Mouse (Mus musculus): Measurements from ENCODE around the gene Zfp420. TPM values are rescaled to one million over a fixed set of nuclear protein-coding genes. Genes with fewer than 3 reads are reported as not detected.

Zfp420 gene
- polyA plus RNA-seq (2014; fragmentation: Nextera tagmentation; extraction: Ambion mirVana), result 7.2 and 9.1 TPM in 2 replicates

- Histone ChIP-seq H3K27ac (ENCODE audit: low read depth, low read length) (no peak within 1 kb of the TSS), H3K4me3 (ENCODE audit: low read length) (peak within 1 kb of the TSS; percentile 65), H3K9ac (ENCODE audit: low read depth, low read length) (peak within 1 kb of the TSS; percentile 65), H3K9me3 (ENCODE audit: control insufficient read depth, low read length) (no peaks in the 10 kb centered on the region), H3K4me2 (replicated peaks; ENCODE audit: low read depth, low read length) (peak within 1 kb of the TSS; percentile 78), H3K27me3 (ENCODE audit: control insufficient read depth, insufficient read depth, low read length) (no peaks in the 10 kb centered on the region), H3K4me1 (ENCODE audit: control insufficient read depth, insufficient read depth, low read length) (no peaks in the 10 kb centered on the region; the same call in 1 of the 2 replicates), H3K36me3 (ENCODE audit: control insufficient read depth, insufficient read depth, low read length) (no peaks in the 10 kb centered on the region)
- 6% methylated on average over 32 of the region's 32 CpGs for WGBS
- peak; percentile 97 for ATAC-seq (ENCODE audit: low FRiP score, low TSS enrichment)
Observed at GRCm38 (mm10) chr7:29859532-29860517, at the start of gene Zfp420. Gene Zfp420 (plus strand): TSS chr7:29859979.

- no peaks in the 10 kb centered on the region for H3K9me3 ChIP-seq (ENCODE audit: control insufficient read depth, low read length)
- no peak overlapping the region for H3K9ac ChIP-seq (ENCODE audit: low read depth, low read length)
- no peaks in the 10 kb centered on the region for H3K27me3 ChIP-seq (ENCODE audit: control insufficient read depth, insufficient read depth, low read length)
- ATAC-seq (ENCODE audit: low FRiP score, low TSS enrichment), result no peak
- H3K4me2 ChIP-seq (replicated peaks; ENCODE audit: low read depth, low read length), result no peak overlapping the region
- H3K4me3 ChIP-seq (ENCODE audit: low read length), result no peak overlapping the region
- no peaks in the 10 kb centered on the region for H3K36me3 ChIP-seq (ENCODE audit: control insufficient read depth, insufficient read depth, low read length)
- H3K27ac ChIP-seq (ENCODE audit: low read depth, low read length), result no peak overlapping the region
- 93% methylated on average over 1 of the region's 1 CpGs for WGBS
- peaks cover 9% of the 10 kb centered on the region; the same call in 1 of the 2 replicates for H3K4me1 ChIP-seq (ENCODE audit: control insufficient read depth, insufficient read depth, low read length)
Observed at GRCm38 (mm10) chr7:29812244-29812643, 47.5 kb upstream of the Zfp420 start.

- Histone ChIP-seq H3K27me3 (ENCODE audit: control insufficient read depth, insufficient read depth, low read length) (no peaks in the 10 kb centered on the region), H3K9me3 (ENCODE audit: control insufficient read depth, low read length) (no peaks in the 10 kb centered on the region), H3K4me1 (ENCODE audit: control insufficient read depth, insufficient read depth, low read length) (peaks cover 10% of the 10 kb centered on the region; the same call in 1 of the 2 replicates), H3K4me2 (replicated peaks; ENCODE audit: low read depth, low read length) (no peak overlapping the region), H3K27ac (ENCODE audit: low read depth, low read length) (no peak overlapping the region), H3K4me3 (ENCODE audit: low read length) (peak overlapping the region; percentile 63; the same call in 1 of the 2 replicates), H3K9ac (ENCODE audit: low read depth, low read length) (no peak overlapping the region), H3K36me3 (ENCODE audit: control insufficient read depth, insufficient read depth, low read length) (no peaks in the 10 kb centered on the region)
- ATAC-seq (ENCODE audit: low FRiP score, low TSS enrichment), result no peak
- 90% methylated on average over 2 of the region's 2 CpGs for WGBS
Observed at GRCm38 (mm10) chr7:29814381-29814780, 45.4 kb upstream of the Zfp420 start.

- no peaks in the 10 kb centered on the region for H3K36me3 ChIP-seq (ENCODE audit: control insufficient read depth, insufficient read depth, low read length)
- H3K4me1 ChIP-seq (ENCODE audit: control insufficient read depth, insufficient read depth, low read length), result peaks cover 11% of the 10 kb centered on the region; the same call in 1 of the 2 replicates
- peak overlapping the region; percentile 78 for H3K4me2 ChIP-seq (replicated peaks; ENCODE audit: low read depth, low read length)
- no peaks in the 10 kb centered on the region for H3K27me3 ChIP-seq (ENCODE audit: control insufficient read depth, insufficient read depth, low read length)
- WGBS, result 3% methylated on average over 12 of the region's 12 CpGs
- H3K9me3 ChIP-seq (ENCODE audit: control insufficient read depth, low read length), result no peaks in the 10 kb centered on the region
- peak overlapping the region; percentile 66 for H3K9ac ChIP-seq (ENCODE audit: low read depth, low read length)
- peak overlapping the region; percentile 44 for H3K27ac ChIP-seq (ENCODE audit: low read depth, low read length)
- H3K4me3 ChIP-seq (ENCODE audit: low read length), result peak overlapping the region; percentile 63
- peak; percentile 47 for ATAC-seq (ENCODE audit: low FRiP score, low TSS enrichment)
Observed at GRCm38 (mm10) chr7:29815061-29815784, 44.6 kb upstream of the Zfp420 start.

GRCm38 (mm10) chr7:29815910-29816429, 43.8 kb upstream of the Zfp420 start, which contains the start of gene Zfp790:
Gene Zfp790 (plus strand): TSS chr7:29816114.
- ATAC-seq (ENCODE audit: low FRiP score, low TSS enrichment), result peak; percentile 95
- H3K4me3 ChIP-seq (ENCODE audit: low read length), result peak within 1 kb of the TSS; percentile 63
- peak within 1 kb of the TSS; percentile 66 for H3K9ac ChIP-seq (ENCODE audit: low read depth, low read length)
- H3K4me1 ChIP-seq (ENCODE audit: control insufficient read depth, insufficient read depth, low read length), result peaks cover 11% of the 10 kb centered on the region; the same call in 1 of the 2 replicates
- no peaks in the 10 kb centered on the region for H3K9me3 ChIP-seq (ENCODE audit: control insufficient read depth, low read length)
- WGBS, result under 1% methylated on average over 26 of the region's 26 CpGs
- H3K27me3 ChIP-seq (ENCODE audit: control insufficient read depth, insufficient read depth, low read length), result no peaks in the 10 kb centered on the region
- peak within 1 kb of the TSS; percentile 79 for H3K27ac ChIP-seq (ENCODE audit: low read depth, low read length)
- H3K4me2 ChIP-seq (replicated peaks; ENCODE audit: low read depth, low read length), result peak within 1 kb of the TSS; percentile 78
- H3K36me3 ChIP-seq (ENCODE audit: control insufficient read depth, insufficient read depth, low read length), result no peaks in the 10 kb centered on the region

- Histone ChIP-seq H3K27me3 (ENCODE audit: control insufficient read depth, insufficient read depth, low read length) (no peaks in the 10 kb centered on the region), H3K9me3 (ENCODE audit: control insufficient read depth, low read length) (no peaks in the 10 kb centered on the region), H3K36me3 (ENCODE audit: control insufficient read depth, insufficient read depth, low read length) (peaks cover 17% of the 10 kb centered on the region; the same call in 1 of the 2 replicates), H3K4me3 (ENCODE audit: low read length) (peak overlapping the region; percentile 61), H3K4me1 (ENCODE audit: control insufficient read depth, insufficient read depth, low read length) (peaks cover 11% of the 10 kb centered on the region; the same call in 1 of the 2 replicates), H3K4me2 (replicated peaks; ENCODE audit: low read depth, low read length) (peak overlapping the region; percentile 67), H3K27ac (ENCODE audit: low read depth, low read length) (peak overlapping the region; percentile 42; the same call in 1 of the 2 replicates), H3K9ac (ENCODE audit: low read depth, low read length) (peak overlapping the region; percentile 51)
- WGBS, result 3% methylated on average over 12 of the region's 12 CpGs
- ATAC-seq (ENCODE audit: low FRiP score, low TSS enrichment), result peak; percentile 70
Observed at GRCm38 (mm10) chr7:29818619-29819254, 41.0 kb upstream of the Zfp420 start.

- H3K27ac ChIP-seq (ENCODE audit: low read depth, low read length), result no peak overlapping the region
- no peak overlapping the region for H3K9ac ChIP-seq (ENCODE audit: low read depth, low read length)
- no peaks in the 10 kb centered on the region for H3K4me1 ChIP-seq (ENCODE audit: control insufficient read depth, insufficient read depth, low read length)
- no peak for ATAC-seq (ENCODE audit: low FRiP score, low TSS enrichment)
- 93% methylated on average over 12 of the region's 12 CpGs for WGBS
- no peaks in the 10 kb centered on the region for H3K27me3 ChIP-seq (ENCODE audit: control insufficient read depth, insufficient read depth, low read length)
- 0 out of 2 replicates have a peak, but pooled peaks cover 4% of the 10 kb centered on the region for H3K9me3 ChIP-seq (ENCODE audit: control insufficient read depth, low read length)
- no peak overlapping the region for H3K4me3 ChIP-seq (ENCODE audit: low read length)
- H3K4me2 ChIP-seq (replicated peaks; ENCODE audit: low read depth, low read length), result no peak overlapping the region
- peaks cover 63% of the 10 kb centered on the region for H3K36me3 ChIP-seq (ENCODE audit: control insufficient read depth, insufficient read depth, low read length)
Observed at GRCm38 (mm10) chr7:29828001-29828400, 31.8 kb upstream of the Zfp420 start.

GRCm38 (mm10) chr7:29829804-29830203, 30.0 kb upstream of the Zfp420 start:
- Histone ChIP-seq H3K36me3 (ENCODE audit: control insufficient read depth, insufficient read depth, low read length) (peaks cover 51% of the 10 kb centered on the region), H3K9me3 (ENCODE audit: control insufficient read depth, low read length) (0 out of 2 replicates have a peak, but pooled peaks cover 4% of the 10 kb centered on the region), H3K4me3 (ENCODE audit: low read length) (no peak overlapping the region), H3K27me3 (ENCODE audit: control insufficient read depth, insufficient read depth, low read length) (no peaks in the 10 kb centered on the region), H3K4me2 (replicated peaks; ENCODE audit: low read depth, low read length) (no peak overlapping the region), H3K4me1 (ENCODE audit: control insufficient read depth, insufficient read depth, low read length) (no peaks in the 10 kb centered on the region), H3K9ac (ENCODE audit: low read depth, low read length) (no peak overlapping the region), H3K27ac (ENCODE audit: low read depth, low read length) (no peak overlapping the region)
- 50% methylated on average over 12 of the region's 12 CpGs for WGBS
- ATAC-seq (ENCODE audit: low FRiP score, low TSS enrichment), result no peak

Measured in kidney, embryonic 14.5 days (tissue).